Mouse (Mus musculus) cortical plate, adult 2 months (tissue): Measurements from ENCODE around the gene Cuedc1. TPM values are rescaled to one million over a fixed set of nuclear protein-coding genes. Genes with fewer than 3 reads are reported as not detected.

Experiments used
- H3K27ac ChIP-seq: fragments of 200-500 bp; 2 replicates; pipeline ENCODE4 v1.5.1; 2012; ENCODE audit warnings: low read length, control low read depth, inconsistent platforms; ENCODE audit not compliant: insufficient read depth
- H3K4me1 ChIP-seq: fragments of 200-500 bp; 2 replicates; pipeline ENCODE4 v1.6.1; 2011; ENCODE audit warnings: low read length; ENCODE audit not compliant: control insufficient read depth, insufficient read depth
- H3K4me3 ChIP-seq: fragments of 200-500 bp; 2 replicates; pipeline ENCODE4 v1.5.1; 2011; ENCODE audit warnings: mild to moderate bottlenecking, low read length, control low read depth; ENCODE audit not compliant: insufficient read depth
- CTCF ChIP-seq: fragments of 200-500 bp; IDR thresholded peaks from 2 replicates; pipeline ENCODE4 v1.5.1; 2011; ENCODE audit warnings: mild to moderate bottlenecking, control low read depth, low read length; ENCODE audit not compliant: insufficient read depth; ENCODE audit errors: extremely low read depth
- POLR2A ChIP-seq: fragments of 200-500 bp; IDR thresholded peaks from 2 replicates; pipeline ENCODE4 v1.6.1; 2011; ENCODE audit warnings: mild to moderate bottlenecking, low read length, control low read depth; ENCODE audit not compliant: insufficient read depth; ENCODE audit errors: extremely low read depth
- polyA plus RNA-seq: library from polyadenylated mRNA; depleted of rRNA; stranded (reverse); fragments of >200 nt; gene quantifications from 2 replicates; pipeline ENCODE4 v1.2.3, GENCODE M21; 2012

Cuedc1 gene
- polyA plus RNA-seq, 1 experiment: 22.3 TPM

GRCm38 (mm10) chr11:88114871-88115301, 17.0 kb downstream of the Cuedc1 start:
- TF ChIP-seq CTCF (no peak), POLR2A (no peak)
- Histone ChIP-seq H3K27ac (peak overlapping the region; percentile 10; the same call in 1 of the 2 replicates), H3K4me1 (peaks cover 10% of the 10 kb centered on the region), H3K4me3 (no peak overlapping the region)

GRCm38 (mm10) chr11:88116568-88116967, 18.7 kb downstream of the Cuedc1 start:
- no peak for TF ChIP-seq CTCF
- no peak for TF ChIP-seq POLR2A
- no peak overlapping the region for H3K4me3 ChIP-seq
- H3K27ac ChIP-seq: no peak overlapping the region
- peaks cover 10% of the 10 kb centered on the region for H3K4me1 ChIP-seq

GRCm38 (mm10) chr11:88117356-88118090, 19.7 kb downstream of the Cuedc1 start:
- H3K4me1 ChIP-seq: peaks cover 10% of the 10 kb centered on the region
- peak overlapping the region; percentile 98; the same call in 1 of the 2 replicates for H3K27ac ChIP-seq
- TF ChIP-seq POLR2A (no peak), CTCF (no peak)
- no peak overlapping the region for H3K4me3 ChIP-seq

GRCm38 (mm10) chr11:88118091-88118440, 20.2 kb downstream of the Cuedc1 start:
- H3K27ac ChIP-seq: peak overlapping the region; percentile 98
- H3K4me3 ChIP-seq: no peak overlapping the region
- no peak for TF ChIP-seq POLR2A
- TF ChIP-seq CTCF: no peak
- H3K4me1 ChIP-seq: peaks cover 10% of the 10 kb centered on the region

- peak overlapping the region; percentile 98 for H3K27ac ChIP-seq
- H3K4me3 ChIP-seq: no peak overlapping the region
- peaks cover 10% of the 10 kb centered on the region for H3K4me1 ChIP-seq
- TF ChIP-seq POLR2A (0 out of 2 replicates have a peak, but pooled peaks have one; percentile 18), CTCF (no peak)
Measured at GRCm38 (mm10) chr11:88118817-88119642, 21.2 kb downstream of the Cuedc1 start.

GRCm38 (mm10) chr11:88122545-88122944, 24.7 kb downstream of the Cuedc1 start:
- TF ChIP-seq POLR2A: no peak
- TF ChIP-seq CTCF: no peak

GRCm38 (mm10) chr11:88123021-88123420, 25.2 kb downstream of the Cuedc1 start:
- TF ChIP-seq CTCF (no peak), POLR2A (no peak)
- Histone ChIP-seq H3K4me1 (peaks cover 6% of the 10 kb centered on the region), H3K4me3 (no peak overlapping the region), H3K27ac (no peak overlapping the region)

More at GRCm38 (mm10) chr11:88122545-88122944, 24.7 kb downstream of the Cuedc1 start:
- Histone ChIP-seq H3K27ac (no peak overlapping the region), H3K4me1 (peaks cover 6% of the 10 kb centered on the region), H3K4me3 (no peak overlapping the region)

- TF ChIP-seq CTCF (no peak), POLR2A (no peak)
- Histone ChIP-seq H3K27ac (no peak overlapping the region), H3K4me1 (peaks cover 6% of the 10 kb centered on the region), H3K4me3 (no peak overlapping the region)
Measured at GRCm38 (mm10) chr11:88123731-88124130, 25.9 kb downstream of the Cuedc1 start.

- no peak for TF ChIP-seq CTCF
- TF ChIP-seq POLR2A: no peak
- H3K4me3 ChIP-seq: no peak overlapping the region
- H3K27ac ChIP-seq: no peak overlapping the region
- H3K4me1 ChIP-seq: no peaks in the 10 kb centered on the region
Measured at GRCm38 (mm10) chr11:88125483-88125882, 27.6 kb downstream of the Cuedc1 start.

- no peak overlapping the region for H3K4me3 ChIP-seq
- TF ChIP-seq CTCF: no peak
- no peak for TF ChIP-seq POLR2A
- peak overlapping the region; percentile 82 for H3K27ac ChIP-seq
- no peaks in the 10 kb centered on the region for H3K4me1 ChIP-seq
Measured at GRCm38 (mm10) chr11:88126306-88126793, 28.5 kb downstream of the Cuedc1 start.
